Mouse (Mus musculus): ENCODE data around the gene Kcnmb4.

DNA sequence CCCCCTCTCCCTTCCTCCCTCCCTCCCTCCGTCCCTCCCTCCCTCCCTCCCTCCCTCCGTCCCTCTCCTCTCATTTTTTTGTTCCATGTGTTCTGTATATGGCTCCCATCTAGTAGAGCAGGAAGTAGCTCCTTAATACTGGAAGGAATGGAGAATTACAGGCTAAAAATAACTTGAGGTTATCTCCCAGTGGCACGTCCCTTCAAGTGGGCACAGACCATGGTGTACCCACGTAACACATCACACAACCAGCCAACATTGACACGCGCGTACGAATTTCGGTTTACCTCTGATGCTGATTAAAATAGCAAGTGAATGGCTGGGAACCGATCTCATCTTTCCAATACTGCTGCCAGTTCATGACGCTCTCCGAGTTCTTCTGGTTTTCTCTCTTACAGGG, 27.6 kb downstream of the Kcnmb4 start:
- TF ChIP-seq CTCF (IDR thresholded peaks at IDR 0.05) (no peak), EP300 (IDR thresholded peaks at IDR 0.05) (no peak)
